Comparison of ENCODE assay signal across 25 mouse cellular contexts in genomic region chr14:119452797-119453196, GRCm38 (mm10).
A peak's percentile ranks its signal among the peaks of the same experiment; 100 is the strongest.
DNase-seq lines count a peak whose midpoint lies in the region; ATAC-seq lines count a peak whose summit lies in the region.
"Had no signal": no experiment of that assay in that cellular context is flagged by ENCODE, and none has a peak within 500 bp of the region (broad histone marks: within the 10 kb centered on the region; RNA-seq: fewer than 3 reads in every experiment).

No protein-coding gene starts in this region.

- no peak overlapping the region for H3K4me3 ChIP-seq in forebrain, embryonic 13.5 days
- no peak overlapping the region for H3K4me3 ChIP-seq in forebrain, embryonic 12.5 days (replicated peaks)
- no peak overlapping the region for H3K4me3 ChIP-seq in forebrain, embryonic 15.5 days
- no peak overlapping the region for H3K4me3 ChIP-seq in forebrain, embryonic 10.5 days
- H3K4me3 ChIP-seq: embryonic facial prominence, embryonic 13.5 days; embryonic facial prominence, embryonic 15.5 days; erythroblast, embryonic 14.5 days had no signal

- DNase-seq in forebrain, embryonic 10.5 days (ENCODE audit: extremely low spot score, low spot score) = no peak
- DNase-seq in retina, postnatal 1 day = peak; percentile 56
- no peak for DNase-seq in retina, embryonic 14.5 days (ENCODE audit: low spot score)
- DNase-seq: adrenal gland, adult 8-10 months; adrenal gland, postnatal 14 days; adrenal gland, postnatal 36 days; B cell, adult 2 months; cerebellum, adult 11 months; cerebellum, adult 18-20 months; cerebellum, adult 8-10 months; cerebellum, adult 9-11 months; cerebellum, postnatal 14 days; cerebellum, postnatal 36 days; embryo, embryonic 11 days had no signal

- H3K27me3 ChIP-seq in forebrain, embryonic 13.5 days = no peaks in the 10 kb centered on the region
- H3K27me3 ChIP-seq in forebrain, embryonic 12.5 days = no peaks in the 10 kb centered on the region
- H3K27me3 ChIP-seq in forebrain, embryonic 15.5 days = no peaks in the 10 kb centered on the region
- H3K27me3 ChIP-seq in forebrain, embryonic 10.5 days (ENCODE audit: poor library complexity, severe bottlenecking) = no peaks in the 10 kb centered on the region
- H3K27me3 ChIP-seq: CH12.LX; embryonic facial prominence, embryonic 13.5 days; embryonic facial prominence, embryonic 15.5 days had no signal

- no peak overlapping the region for H3K27ac ChIP-seq in forebrain, embryonic 13.5 days
- no peak overlapping the region for H3K27ac ChIP-seq in forebrain, embryonic 12.5 days
- no peak overlapping the region for H3K27ac ChIP-seq in forebrain, embryonic 15.5 days (replicated peaks)
- H3K27ac ChIP-seq in forebrain, embryonic 10.5 days = no peak overlapping the region
- H3K27ac ChIP-seq: embryonic facial prominence, embryonic 13.5 days; embryonic facial prominence, embryonic 15.5 days had no signal

- no peak overlapping the region for H3K4me2 ChIP-seq in forebrain, embryonic 13.5 days
- H3K4me2 ChIP-seq in forebrain, embryonic 12.5 days = no peak overlapping the region
- H3K4me2 ChIP-seq in forebrain, embryonic 15.5 days (replicated peaks) = no peak overlapping the region
- H3K4me2 ChIP-seq: embryonic facial prominence, embryonic 13.5 days; embryonic facial prominence, embryonic 15.5 days had no signal

- H3K9me3 ChIP-seq in forebrain, embryonic 13.5 days (replicated peaks) = no peaks in the 10 kb centered on the region
- no peaks in the 10 kb centered on the region for H3K9me3 ChIP-seq in forebrain, embryonic 12.5 days
- no peaks in the 10 kb centered on the region for H3K9me3 ChIP-seq in forebrain, embryonic 15.5 days
- H3K9me3 ChIP-seq in forebrain, embryonic 10.5 days = no peaks in the 10 kb centered on the region
- H3K9me3 ChIP-seq: embryonic facial prominence, embryonic 13.5 days; embryonic facial prominence, embryonic 15.5 days had no signal

- H3K9ac ChIP-seq in forebrain, embryonic 13.5 days = no peak overlapping the region
- H3K9ac ChIP-seq in forebrain, embryonic 12.5 days = no peak overlapping the region
- no peak overlapping the region for H3K9ac ChIP-seq in forebrain, embryonic 15.5 days (replicated peaks)
- H3K9ac ChIP-seq: embryonic facial prominence, embryonic 13.5 days; embryonic facial prominence, embryonic 15.5 days had no signal

- no peaks in the 10 kb centered on the region for H3K36me3 ChIP-seq in forebrain, embryonic 13.5 days (ENCODE audit: poor library complexity, severe bottlenecking)
- no peaks in the 10 kb centered on the region for H3K36me3 ChIP-seq in forebrain, embryonic 12.5 days (replicated peaks)
- no peaks in the 10 kb centered on the region for H3K36me3 ChIP-seq in forebrain, embryonic 15.5 days
- H3K36me3 ChIP-seq in forebrain, embryonic 10.5 days (replicated peaks) = no peaks in the 10 kb centered on the region
- H3K36me3 ChIP-seq: embryonic facial prominence, embryonic 13.5 days; embryonic facial prominence, embryonic 15.5 days; G1E had no signal

- peaks cover 5% of the 10 kb centered on the region; the same call in 1 of the 2 replicates for H3K4me1 ChIP-seq in forebrain, embryonic 13.5 days
- peaks cover 8% of the 10 kb centered on the region for H3K4me1 ChIP-seq in forebrain, embryonic 12.5 days
- H3K4me1 ChIP-seq in forebrain, embryonic 15.5 days = 0 out of 2 replicates have a peak, but pooled peaks cover 3% of the 10 kb centered on the region
- H3K4me1 ChIP-seq in forebrain, embryonic 10.5 days = peaks cover 9% of the 10 kb centered on the region
- H3K4me1 ChIP-seq: embryonic facial prominence, embryonic 13.5 days; embryonic facial prominence, embryonic 15.5 days had no signal

- WGBS in forebrain, embryonic 13.5 days = 56% methylated on average over 3 of the region's 3 CpGs
- 65% methylated on average over 3 of the region's 3 CpGs for WGBS in forebrain, embryonic 12.5 days
- WGBS in forebrain, embryonic 15.5 days = 37% methylated on average over 3 of the region's 3 CpGs
- WGBS in forebrain, embryonic 10.5 days = 90% methylated on average over 3 of the region's 3 CpGs

- 0 out of 2 replicates have a peak, but pooled peaks have one; percentile 33 for ATAC-seq in forebrain, embryonic 13.5 days
- ATAC-seq in forebrain, embryonic 12.5 days (ENCODE audit: low FRiP score) = no peak
- peak; percentile 53; the same call in 1 of the 2 replicates for ATAC-seq in forebrain, embryonic 15.5 days (replicated peaks)
- ATAC-seq: activated CD4-positive, CD25-positive, alpha-beta regulatory T cell, adult 4 months; CD4-positive, CD25-positive, alpha-beta regulatory T cell, adult 4 months; Patski had no signal
